Mouse (Mus musculus) heart, embryonic 16.5 days (tissue): ENCODE measurements around the gene Efna2. TPM values are rescaled to one million over a fixed set of nuclear protein-coding genes. Genes with fewer than 3 reads are reported as not detected.
A peak's percentile ranks its signal among the peaks of the same experiment; 100 is the strongest.

ENCODE experiments used
- ATAC-seq: fragments of 200-750 bp; cut with Nextera tagmentation; replicated peaks from 2 replicates; pipeline ENCODE4 v1.8.0; 2017; ENCODE audit warnings: moderate number of reproducible peaks; ENCODE audit not compliant: insufficient read depth, low FRiP score; ENCODE audit errors: extremely low read depth
- H3K27ac ChIP-seq: fragments of 300-500 bp; sonication (generic); 2 replicates; pipeline ENCODE4 v1.5.1; 2014; ENCODE audit warnings: mild to moderate bottlenecking, low read length, control low read depth, moderate library complexity
- H3K27me3 ChIP-seq: fragments of 300-500 bp; sonication (generic); 2 replicates; pipeline ENCODE4 v1.6.1; 2014; ENCODE audit warnings: low read length, mixed read lengths; ENCODE audit not compliant: control insufficient read depth, insufficient read depth
- H3K36me3 ChIP-seq: fragments of 300-500 bp; sonication (generic); 2 replicates; pipeline ENCODE4 v1.6.1; 2014; ENCODE audit not compliant: control insufficient read depth, insufficient read depth
- H3K4me1 ChIP-seq: fragments of 300-500 bp; sonication (generic); 2 replicates; pipeline ENCODE4 v1.6.1; 2014; ENCODE audit warnings: low read length, mixed read lengths; ENCODE audit not compliant: control insufficient read depth, insufficient read depth
- H3K4me2 ChIP-seq: fragments of 300-500 bp; sonication (generic); 2 replicates; pipeline ENCODE4 v1.6.1; 2014; ENCODE audit warnings: low read depth, mild to moderate bottlenecking, control low read depth, low read length
- H3K4me3 ChIP-seq: fragments of 300-500 bp; sonication (generic); 2 replicates; pipeline ENCODE4 v1.5.1; 2014; ENCODE audit warnings: mild to moderate bottlenecking, control low read depth, low read length
- H3K9ac ChIP-seq: fragments of 300-500 bp; sonication (generic); 2 replicates; pipeline ENCODE4 v1.6.1; 2014; ENCODE audit warnings: low read length, control low read depth
- H3K9me3 ChIP-seq: fragments of 300-500 bp; sonication (generic); replicated peaks from 2 replicates; pipeline ENCODE4 v1.6.1; 2016; ENCODE audit warnings: low read length; ENCODE audit not compliant: control insufficient read depth
- WGBS: fragments of 180-500 bp; shearing (Covaris S2); extraction: QIAGEN DNeasy Blood & Tissue Kit; methylation state at CpG from one replicate; pipeline ENCODE4 v1.1.7; 2014; 5-methylcytosine and 5-hydroxymethylcytosine counted together
- polyA plus RNA-seq: library from polyadenylated mRNA; unstranded; fragments of >200 nt; fragmentation: Nextera tagmentation; extraction: Ambion mirVana; gene quantifications from 2 replicates; pipeline ENCODE4 v1.2.1, GENCODE M21; 2015

Gene Efna2
- polyA plus RNA-seq, 1 experiment from 2014 or later = 6.0 TPM

GRCm38 (mm10) chr10:80140666-80141035 lies 38.6 kb upstream of the Efna2 start, which contains the start of gene Cbarp:
Cbarp (minus strand) TSS chr10:80140835.
- no peak for ATAC-seq
- Histone ChIP-seq H3K4me1 (peaks cover 42% of the 10 kb centered on the region), H3K4me2 (peak within 1 kb of the TSS; percentile 85), H3K4me3 (peak within 1 kb of the TSS; percentile 73), H3K9ac (peak within 1 kb of the TSS; percentile 72), H3K27me3 (peaks cover 6% of the 10 kb centered on the region; the same call in 1 of the 2 replicates), H3K9me3 (0 out of 2 replicates have a peak, but pooled peaks cover 3% of the 10 kb centered on the region), H3K36me3 (peaks cover 21% of the 10 kb centered on the region), H3K27ac (peak within 1 kb of the TSS; percentile 81)
- 70% methylated on average over 10 of the region's 10 CpGs for WGBS

GRCm38 (mm10) chr10:80141243-80141642 lies 38.0 kb upstream of the Efna2 start:
- H3K36me3 ChIP-seq = peaks cover 25% of the 10 kb centered on the region
- peaks cover 6% of the 10 kb centered on the region; the same call in 1 of the 2 replicates for H3K27me3 ChIP-seq
- peaks cover 48% of the 10 kb centered on the region for H3K4me1 ChIP-seq
- H3K9me3 ChIP-seq = no peaks in the 10 kb centered on the region
- peak overlapping the region; percentile 72 for H3K9ac ChIP-seq
- H3K4me2 ChIP-seq = peak overlapping the region; percentile 85
- H3K27ac ChIP-seq = peak overlapping the region; percentile 81
- WGBS = under 1% methylated on average over 28 of the region's 29 CpGs
- peak overlapping the region; percentile 73 for H3K4me3 ChIP-seq
- ATAC-seq = peak; percentile 64

- Histone ChIP-seq H3K4me2 (peak overlapping the region; percentile 85), H3K27ac (peak overlapping the region; percentile 93), H3K9me3 (no peaks in the 10 kb centered on the region), H3K4me3 (peak overlapping the region; percentile 73), H3K27me3 (peaks cover 6% of the 10 kb centered on the region; the same call in 1 of the 2 replicates), H3K4me1 (peaks cover 51% of the 10 kb centered on the region), H3K9ac (peak overlapping the region; percentile 99), H3K36me3 (peaks cover 28% of the 10 kb centered on the region)
- ATAC-seq = peak; percentile 87
- under 1% methylated on average over 43 of the region's 43 CpGs for WGBS
These were observed 37.3 kb upstream of the Efna2 start for GRCm38 (mm10) chr10:80141786-80142529.

GRCm38 (mm10) chr10:80142530-80142925 lies 36.8 kb upstream of the Efna2 start:
- H3K4me1 ChIP-seq = peaks cover 51% of the 10 kb centered on the region
- ATAC-seq = 0 out of 2 replicates have a peak, but pooled peaks have one; percentile 3
- 0% methylated on average over 15 of the region's 15 CpGs for WGBS

GRCm38 (mm10) chr10:80143664-80144063 lies 35.6 kb upstream of the Efna2 start:
- 0 out of 2 replicates have a peak overlapping the region, but pooled peaks have one; percentile 85 for H3K4me2 ChIP-seq
- peaks cover 28% of the 10 kb centered on the region for H3K36me3 ChIP-seq
- no peak overlapping the region for H3K9ac ChIP-seq
- no peak overlapping the region for H3K27ac ChIP-seq
- WGBS = 89% methylated on average over 7 of the region's 7 CpGs
- no peaks in the 10 kb centered on the region for H3K9me3 ChIP-seq
- H3K4me1 ChIP-seq = peaks cover 45% of the 10 kb centered on the region
- no peak for ATAC-seq
- H3K27me3 ChIP-seq = no peaks in the 10 kb centered on the region
- no peak overlapping the region for H3K4me3 ChIP-seq

More at GRCm38 (mm10) chr10:80142530-80142925, 36.8 kb upstream of the Efna2 start:
- Histone ChIP-seq H3K36me3 (peaks cover 28% of the 10 kb centered on the region), H3K27ac (peak overlapping the region; percentile 93), H3K9me3 (no peaks in the 10 kb centered on the region), H3K27me3 (peaks cover under 1% of the 10 kb centered on the region; the same call in 1 of the 2 replicates), H3K4me2 (peak overlapping the region; percentile 85), H3K4me3 (peak overlapping the region; percentile 73), H3K9ac (peak overlapping the region; percentile 99)

- H3K4me2 ChIP-seq = no peak overlapping the region
- no peaks in the 10 kb centered on the region for H3K27me3 ChIP-seq
- peaks cover 45% of the 10 kb centered on the region for H3K4me1 ChIP-seq
- ATAC-seq = no peak
- no peak overlapping the region for H3K4me3 ChIP-seq
- peaks cover 28% of the 10 kb centered on the region for H3K36me3 ChIP-seq
- H3K9ac ChIP-seq = no peak overlapping the region
- no peaks in the 10 kb centered on the region for H3K9me3 ChIP-seq
- H3K27ac ChIP-seq = no peak overlapping the region
- WGBS = 88% methylated on average over 12 of the region's 12 CpGs
These were observed 35.1 kb upstream of the Efna2 start for GRCm38 (mm10) chr10:80144159-80144558.

GRCm38 (mm10) chr10:80144864-80145838 lies 34.1 kb upstream of the Efna2 start:
- 73% methylated on average over 20 of the region's 20 CpGs for WGBS
- H3K9me3 ChIP-seq = no peaks in the 10 kb centered on the region

GRCm38 (mm10) chr10:80145896-80146295 lies 33.4 kb upstream of the Efna2 start:
- Histone ChIP-seq H3K9ac (peak overlapping the region; percentile 96), H3K36me3 (peaks cover 28% of the 10 kb centered on the region), H3K4me2 (0 out of 2 replicates have a peak overlapping the region, but pooled peaks have one; percentile 9), H3K4me3 (no peak overlapping the region), H3K4me1 (peaks cover 43% of the 10 kb centered on the region), H3K27me3 (no peaks in the 10 kb centered on the region), H3K9me3 (no peaks in the 10 kb centered on the region), H3K27ac (peak overlapping the region; percentile 100)
- no peak for ATAC-seq
- WGBS = 81% methylated on average over 6 of the region's 6 CpGs

More at GRCm38 (mm10) chr10:80144864-80145838, 34.1 kb upstream of the Efna2 start:
- H3K36me3 ChIP-seq = peaks cover 28% of the 10 kb centered on the region
- H3K4me2 ChIP-seq = no peak overlapping the region
- H3K4me3 ChIP-seq = no peak overlapping the region
- no peaks in the 10 kb centered on the region for H3K27me3 ChIP-seq
- ATAC-seq = no peak
- H3K9ac ChIP-seq = no peak overlapping the region
- peaks cover 45% of the 10 kb centered on the region for H3K4me1 ChIP-seq
- H3K27ac ChIP-seq = peak overlapping the region; percentile 100
